Mouse (Mus musculus): Measurements from ENCODE around the gene Ago4.

GRCm38 (mm10) chr4:126556809-126557711 lies 23.8 kb upstream of the Ago4 start, which contains the start of gene Clspn:
- TF ChIP-seq TBP (IDR thresholded peaks at IDR 0.05; ENCODE audit: low read depth, low read length) (peak; percentile 58; the same call in 1 of the 2 replicates), CTCF (IDR thresholded peaks at IDR 0.05 in 2 of 3, conservative IDR thresholded peaks at IDR 0.05 in 1 of 3; ENCODE audit: control insufficient read depth in 1 of 3, insufficient read depth in 1 of 3, low read depth in 2 of 3, low read length in 3 of 3, poor library complexity in 1 of 3, severe bottlenecking in 1 of 3) (no peak), POLR2A (IDR thresholded peaks at IDR 0.05; ENCODE audit: control insufficient read depth in 1 of 2, insufficient read depth in 1 of 2, low read depth in 1 of 2, low read length in 2 of 2, poor library complexity in 1 of 2) (peak; percentile 81 to 97)
